Mouse (Mus musculus): ENCODE results near the gene Arid5b. TPM values are rescaled to one million over a fixed set of nuclear protein-coding genes. Genes with fewer than 3 reads are reported as not detected.

Gene Arid5b
- polyA plus RNA-seq, 1 experiment from 2014 or later = 42.9 TPM

- Histone ChIP-seq H3K27ac (ENCODE audit: low read depth, low read length) (no peak overlapping the region), H3K27me3 (ENCODE audit: control insufficient read depth, insufficient read depth, low read length) (no peaks in the 10 kb centered on the region), H3K36me3 (ENCODE audit: control insufficient read depth, insufficient read depth, low read length) (no peaks in the 10 kb centered on the region), H3K9me3 (ENCODE audit: control insufficient read depth, low read length) (no peaks in the 10 kb centered on the region), H3K4me3 (ENCODE audit: low read length) (no peak overlapping the region), H3K4me1 (ENCODE audit: control insufficient read depth, insufficient read depth, low read length) (no peaks in the 10 kb centered on the region; the same call in 1 of the 2 replicates), H3K9ac (ENCODE audit: low read depth, low read length) (no peak overlapping the region), H3K4me2 (replicated peaks; ENCODE audit: low read depth, low read length) (no peak overlapping the region)
- ATAC-seq (ENCODE audit: low FRiP score, low TSS enrichment) = no peak
- 100% methylated on average over 1 of the region's 1 CpGs for WGBS
Measured at GRCm38 (mm10) chr10:68058378-68058777, 220.2 kb downstream of the Arid5b start.

- Histone ChIP-seq H3K27ac (ENCODE audit: low read depth, low read length) (no peak overlapping the region), H3K27me3 (ENCODE audit: control insufficient read depth, insufficient read depth, low read length) (no peaks in the 10 kb centered on the region), H3K36me3 (ENCODE audit: control insufficient read depth, insufficient read depth, low read length) (no peaks in the 10 kb centered on the region), H3K4me1 (ENCODE audit: control insufficient read depth, insufficient read depth, low read length) (no peaks in the 10 kb centered on the region; the same call in 1 of the 2 replicates), H3K9me3 (ENCODE audit: control insufficient read depth, low read length) (no peaks in the 10 kb centered on the region), H3K4me2 (replicated peaks; ENCODE audit: low read depth, low read length) (no peak overlapping the region), H3K4me3 (ENCODE audit: low read length) (no peak overlapping the region), H3K9ac (ENCODE audit: low read depth, low read length) (no peak overlapping the region)
- 92% methylated on average over 3 of the region's 3 CpGs for WGBS
- ATAC-seq (ENCODE audit: low FRiP score, low TSS enrichment) = no peak
Measured at GRCm38 (mm10) chr10:68057841-68058240, 220.7 kb downstream of the Arid5b start.

GRCm38 (mm10) chr10:68054706-68055105, 223.8 kb downstream of the Arid5b start:
- H3K9me3 ChIP-seq (ENCODE audit: control insufficient read depth, low read length) = no peaks in the 10 kb centered on the region
- no peak overlapping the region for H3K9ac ChIP-seq (ENCODE audit: low read depth, low read length)
- H3K4me2 ChIP-seq (replicated peaks; ENCODE audit: low read depth, low read length) = no peak overlapping the region
- H3K36me3 ChIP-seq (ENCODE audit: control insufficient read depth, insufficient read depth, low read length) = no peaks in the 10 kb centered on the region
- H3K27ac ChIP-seq (ENCODE audit: low read depth, low read length) = no peak overlapping the region
- no peak for ATAC-seq (ENCODE audit: low FRiP score, low TSS enrichment)
- WGBS = 87% methylated on average over 6 of the region's 6 CpGs
- H3K4me3 ChIP-seq (ENCODE audit: low read length) = no peak overlapping the region
- no peaks in the 10 kb centered on the region for H3K27me3 ChIP-seq (ENCODE audit: control insufficient read depth, insufficient read depth, low read length)
- H3K4me1 ChIP-seq (ENCODE audit: control insufficient read depth, insufficient read depth, low read length) = no peaks in the 10 kb centered on the region

- WGBS = 80% methylated on average over 5 of the region's 5 CpGs
- ATAC-seq (ENCODE audit: low FRiP score, low TSS enrichment) = no peak
- Histone ChIP-seq H3K4me1 (ENCODE audit: control insufficient read depth, insufficient read depth, low read length) (no peaks in the 10 kb centered on the region), H3K9me3 (ENCODE audit: control insufficient read depth, low read length) (no peaks in the 10 kb centered on the region), H3K4me2 (replicated peaks; ENCODE audit: low read depth, low read length) (no peak overlapping the region), H3K9ac (ENCODE audit: low read depth, low read length) (no peak overlapping the region), H3K36me3 (ENCODE audit: control insufficient read depth, insufficient read depth, low read length) (no peaks in the 10 kb centered on the region), H3K27me3 (ENCODE audit: control insufficient read depth, insufficient read depth, low read length) (no peaks in the 10 kb centered on the region), H3K4me3 (ENCODE audit: low read length) (no peak overlapping the region), H3K27ac (ENCODE audit: low read depth, low read length) (no peak overlapping the region)
Measured at GRCm38 (mm10) chr10:68054131-68054530, 224.4 kb downstream of the Arid5b start.

GRCm38 (mm10) chr10:68052307-68052706, 226.2 kb downstream of the Arid5b start:
- Histone ChIP-seq H3K27me3 (ENCODE audit: control insufficient read depth, insufficient read depth, low read length) (no peaks in the 10 kb centered on the region), H3K4me1 (ENCODE audit: control insufficient read depth, insufficient read depth, low read length) (no peaks in the 10 kb centered on the region), H3K27ac (ENCODE audit: low read depth, low read length) (no peak overlapping the region), H3K36me3 (ENCODE audit: control insufficient read depth, insufficient read depth, low read length) (no peaks in the 10 kb centered on the region), H3K4me3 (ENCODE audit: low read length) (no peak overlapping the region), H3K9me3 (ENCODE audit: control insufficient read depth, low read length) (no peaks in the 10 kb centered on the region), H3K9ac (ENCODE audit: low read depth, low read length) (no peak overlapping the region), H3K4me2 (replicated peaks; ENCODE audit: low read depth, low read length) (no peak overlapping the region)
- no peak for ATAC-seq (ENCODE audit: low FRiP score, low TSS enrichment)
- 90% methylated on average over 8 of the region's 8 CpGs for WGBS

GRCm38 (mm10) chr10:68051316-68051933, 227.1 kb downstream of the Arid5b start:
- Histone ChIP-seq H3K4me1 (ENCODE audit: control insufficient read depth, insufficient read depth, low read length) (no peaks in the 10 kb centered on the region), H3K4me3 (ENCODE audit: low read length) (no peak overlapping the region), H3K36me3 (ENCODE audit: control insufficient read depth, insufficient read depth, low read length) (no peaks in the 10 kb centered on the region), H3K9ac (ENCODE audit: low read depth, low read length) (no peak overlapping the region), H3K9me3 (ENCODE audit: control insufficient read depth, low read length) (no peaks in the 10 kb centered on the region), H3K4me2 (replicated peaks; ENCODE audit: low read depth, low read length) (no peak overlapping the region), H3K27me3 (ENCODE audit: control insufficient read depth, insufficient read depth, low read length) (no peaks in the 10 kb centered on the region), H3K27ac (ENCODE audit: low read depth, low read length) (no peak overlapping the region)
- no peak for ATAC-seq (ENCODE audit: low FRiP score, low TSS enrichment)
- 90% methylated on average over 14 of the region's 14 CpGs for WGBS

- Histone ChIP-seq H3K9ac (ENCODE audit: low read depth, low read length) (no peak overlapping the region), H3K27ac (ENCODE audit: low read depth, low read length) (no peak overlapping the region), H3K4me3 (ENCODE audit: low read length) (no peak overlapping the region), H3K36me3 (ENCODE audit: control insufficient read depth, insufficient read depth, low read length) (no peaks in the 10 kb centered on the region), H3K4me2 (replicated peaks; ENCODE audit: low read depth, low read length) (no peak overlapping the region), H3K4me1 (ENCODE audit: control insufficient read depth, insufficient read depth, low read length) (no peaks in the 10 kb centered on the region), H3K27me3 (ENCODE audit: control insufficient read depth, insufficient read depth, low read length) (no peaks in the 10 kb centered on the region), H3K9me3 (ENCODE audit: control insufficient read depth, low read length) (no peaks in the 10 kb centered on the region)
- WGBS = 90% methylated on average over 13 of the region's 13 CpGs
- no peak for ATAC-seq (ENCODE audit: low FRiP score, low TSS enrichment)
Measured at GRCm38 (mm10) chr10:68050882-68051281, 227.7 kb downstream of the Arid5b start.

- H3K4me2 ChIP-seq (replicated peaks; ENCODE audit: low read depth, low read length) = no peak overlapping the region
- no peak overlapping the region for H3K9ac ChIP-seq (ENCODE audit: low read depth, low read length)
- WGBS = 83% methylated on average over 8 of the region's 8 CpGs
- H3K27me3 ChIP-seq (ENCODE audit: control insufficient read depth, insufficient read depth, low read length) = no peaks in the 10 kb centered on the region
- no peaks in the 10 kb centered on the region for H3K9me3 ChIP-seq (ENCODE audit: control insufficient read depth, low read length)
- no peak for ATAC-seq (ENCODE audit: low FRiP score, low TSS enrichment)
- no peak overlapping the region for H3K27ac ChIP-seq (ENCODE audit: low read depth, low read length)
- no peak overlapping the region for H3K4me3 ChIP-seq (ENCODE audit: low read length)
- no peaks in the 10 kb centered on the region for H3K4me1 ChIP-seq (ENCODE audit: control insufficient read depth, insufficient read depth, low read length)
- H3K36me3 ChIP-seq (ENCODE audit: control insufficient read depth, insufficient read depth, low read length) = no peaks in the 10 kb centered on the region
Measured at GRCm38 (mm10) chr10:68048641-68049305, 229.8 kb downstream of the Arid5b start.

GRCm38 (mm10) chr10:68044864-68045263, 233.7 kb downstream of the Arid5b start:
- no peak overlapping the region for H3K4me2 ChIP-seq (replicated peaks; ENCODE audit: low read depth, low read length)
- H3K36me3 ChIP-seq (ENCODE audit: control insufficient read depth, insufficient read depth, low read length) = peaks cover 4% of the 10 kb centered on the region
- no peaks in the 10 kb centered on the region for H3K4me1 ChIP-seq (ENCODE audit: control insufficient read depth, insufficient read depth, low read length)
- H3K9me3 ChIP-seq (ENCODE audit: control insufficient read depth, low read length) = no peaks in the 10 kb centered on the region
- WGBS = 92% methylated on average over 8 of the region's 8 CpGs
- no peaks in the 10 kb centered on the region for H3K27me3 ChIP-seq (ENCODE audit: control insufficient read depth, insufficient read depth, low read length)
- no peak for ATAC-seq (ENCODE audit: low FRiP score, low TSS enrichment)
- no peak overlapping the region for H3K27ac ChIP-seq (ENCODE audit: low read depth, low read length)
- no peak overlapping the region for H3K4me3 ChIP-seq (ENCODE audit: low read length)
- H3K9ac ChIP-seq (ENCODE audit: low read depth, low read length) = no peak overlapping the region

All from kidney, embryonic 14.5 days (tissue).